Mouse (Mus musculus): ENCODE measurements around the gene Gm20388.

The Gm20388 gene

GRCm38 (mm10) chr8:120119429-120119828, 208.8 kb downstream of the Gm20388 start:
- DNase-seq (ENCODE audit: low spot score in 2 of 2), result no peak

- no peak for DNase-seq (ENCODE audit: low spot score in 2 of 2)
These were observed 209.3 kb downstream of the Gm20388 start for GRCm38 (mm10) chr8:120119931-120120330.

GRCm38 (mm10) chr8:120120951-120121350, 210.3 kb downstream of the Gm20388 start:
- DNase-seq (ENCODE audit: low spot score in 2 of 2), result no peak

GRCm38 (mm10) chr8:120124261-120124660, 213.6 kb downstream of the Gm20388 start:
- DNase-seq (ENCODE audit: low spot score in 2 of 2), result no peak

- no peak for DNase-seq (ENCODE audit: low spot score in 2 of 2)
These were observed 214.3 kb downstream of the Gm20388 start for GRCm38 (mm10) chr8:120124836-120125389.

- no peak for DNase-seq (ENCODE audit: low spot score in 2 of 2)
These were observed 215.9 kb downstream of the Gm20388 start for GRCm38 (mm10) chr8:120126357-120127161.

- no peak for DNase-seq (ENCODE audit: low spot score in 2 of 2)
These were observed 218.9 kb downstream of the Gm20388 start for GRCm38 (mm10) chr8:120129547-120129946.

- no peak for DNase-seq (ENCODE audit: low spot score in 2 of 2)
These were observed 220.5 kb downstream of the Gm20388 start for GRCm38 (mm10) chr8:120131158-120131557.

GRCm38 (mm10) chr8:120133169-120133568, 222.5 kb downstream of the Gm20388 start:
- no peak for DNase-seq (ENCODE audit: low spot score in 2 of 2)

GRCm38 (mm10) chr8:120135687-120136086, 225.0 kb downstream of the Gm20388 start:
- no peak for DNase-seq (ENCODE audit: low spot score in 2 of 2)

GRCm38 (mm10) chr8:120136618-120137017, 226.0 kb downstream of the Gm20388 start:
- DNase-seq (ENCODE audit: low spot score in 2 of 2), result peak; percentile 51 to 71

GRCm38 (mm10) chr8:120138958-120139357, 228.3 kb downstream of the Gm20388 start:
- no peak for DNase-seq (ENCODE audit: low spot score in 2 of 2)

GRCm38 (mm10) chr8:120140769-120141168, 230.1 kb downstream of the Gm20388 start:
- DNase-seq (ENCODE audit: low spot score in 2 of 2), result no peak

- DNase-seq (ENCODE audit: low spot score in 2 of 2), result no peak
These were observed 233.4 kb downstream of the Gm20388 start for GRCm38 (mm10) chr8:120143911-120144651.

GRCm38 (mm10) chr8:120144652-120145301, 234.1 kb downstream of the Gm20388 start:
- DNase-seq (ENCODE audit: low spot score in 2 of 2), result no peak

GRCm38 (mm10) chr8:120146051-120146450, 235.4 kb downstream of the Gm20388 start:
- DNase-seq (ENCODE audit: low spot score in 2 of 2), result no peak

GRCm38 (mm10) chr8:120150028-120150427, 239.4 kb downstream of the Gm20388 start:
- no peak for DNase-seq (ENCODE audit: low spot score in 2 of 2)

- DNase-seq (ENCODE audit: low spot score in 2 of 2), result no peak
These were observed 240.5 kb downstream of the Gm20388 start for GRCm38 (mm10) chr8:120151151-120151550.

GRCm38 (mm10) chr8:120152636-120153035, 242.0 kb downstream of the Gm20388 start:
- DNase-seq (ENCODE audit: low spot score in 2 of 2), result no peak

GRCm38 (mm10) chr8:120160366-120160765, 249.7 kb downstream of the Gm20388 start:
- DNase-seq (ENCODE audit: low spot score in 2 of 2), result no peak

GRCm38 (mm10) chr8:120161658-120162403, 251.2 kb downstream of the Gm20388 start:
- DNase-seq (ENCODE audit: low spot score in 2 of 2), result no peak
